Mouse (Mus musculus) embryonic fibroblast, embryonic 13.5 days (primary cell): ENCODE results near the gene Mesp2.

Experiments
- CTCF ChIP-seq: IDR thresholded peaks from 2 replicates; pipeline ENCODE4 v1.5.1; 2011; ENCODE audit warnings: mild to moderate bottlenecking, control low read depth, low read length, moderate library complexity, borderline replicate concordance; ENCODE audit not compliant: insufficient read depth
- POLR2A ChIP-seq: IDR thresholded peaks from 2 replicates; pipeline ENCODE4 v1.6.1; 2011; ENCODE audit warnings: low read depth, mild to moderate bottlenecking, control low read depth, low read length, moderate library complexity

DNA sequence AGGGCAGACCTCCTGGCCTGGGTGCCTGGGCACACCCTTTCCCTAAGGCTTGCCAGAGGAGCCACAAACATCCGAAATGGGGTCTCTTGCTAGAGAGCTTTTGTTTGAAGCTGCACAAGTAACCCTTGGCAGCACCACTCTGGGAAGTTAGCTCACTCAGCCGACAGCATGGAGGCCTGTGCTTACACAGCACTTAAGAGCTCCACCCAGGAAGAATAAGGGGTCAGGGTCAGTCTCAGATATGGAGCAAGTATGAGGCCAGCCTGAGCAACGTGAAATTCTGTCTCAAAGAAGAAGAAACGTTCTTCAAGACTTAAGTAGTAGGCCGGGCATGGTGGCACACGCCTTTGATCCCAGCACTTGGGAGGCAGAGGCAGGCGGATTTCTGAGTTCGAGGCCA, 48.4 kb upstream of the Mesp2 start:
- TF ChIP-seq POLR2A (no peak), CTCF (no peak)
